Mouse (Mus musculus): ENCODE measurements around the gene Nfkb2. TPM values are rescaled to one million over a fixed set of nuclear protein-coding genes. Genes with fewer than 3 reads are reported as not detected.
A peak's percentile ranks its signal among the peaks of the same experiment; 100 is the strongest.

Gene Nfkb2
- polyA plus RNA-seq, 1 experiment from 2014 or later: 8.9 TPM

- H3K36me3 ChIP-seq (ENCODE audit: control insufficient read depth, insufficient read depth, low read length): no peaks in the 10 kb centered on the region
- no peaks in the 10 kb centered on the region for H3K27me3 ChIP-seq (ENCODE audit: control insufficient read depth, insufficient read depth, low read length)
- H3K4me3 ChIP-seq (ENCODE audit: low read length): no peak overlapping the region
- ATAC-seq (ENCODE audit: low FRiP score, low TSS enrichment): no peak
- H3K4me2 ChIP-seq (replicated peaks; ENCODE audit: low read depth, low read length): no peak overlapping the region
- H3K4me1 ChIP-seq (ENCODE audit: control insufficient read depth, insufficient read depth, low read length): peaks cover 9% of the 10 kb centered on the region; the same call in 1 of the 2 replicates
- H3K9ac ChIP-seq (ENCODE audit: low read depth, low read length): no peak overlapping the region
- WGBS: 100% methylated on average over 1 of the region's 1 CpGs
- H3K27ac ChIP-seq (ENCODE audit: low read depth, low read length): no peak overlapping the region
- no peaks in the 10 kb centered on the region for H3K9me3 ChIP-seq (ENCODE audit: control insufficient read depth, low read length)
These were observed 43.0 kb downstream of the Nfkb2 start for GRCm38 (mm10) chr19:46347146-46347545.

- 0 out of 2 replicates have a peak, but pooled peaks have one; percentile 4 for ATAC-seq (ENCODE audit: low FRiP score, low TSS enrichment)
- 30% methylated on average over 14 of the region's 14 CpGs for WGBS
- Histone ChIP-seq H3K27me3 (ENCODE audit: control insufficient read depth, insufficient read depth, low read length) (no peaks in the 10 kb centered on the region), H3K4me3 (ENCODE audit: low read length) (peak overlapping the region; percentile 69), H3K4me2 (replicated peaks; ENCODE audit: low read depth, low read length) (peak overlapping the region; percentile 96), H3K9me3 (ENCODE audit: control insufficient read depth, low read length) (no peaks in the 10 kb centered on the region), H3K9ac (ENCODE audit: low read depth, low read length) (peak overlapping the region; percentile 84), H3K36me3 (ENCODE audit: control insufficient read depth, insufficient read depth, low read length) (no peaks in the 10 kb centered on the region), H3K27ac (ENCODE audit: low read depth, low read length) (peak overlapping the region; percentile 74; the same call in 1 of the 2 replicates), H3K4me1 (ENCODE audit: control insufficient read depth, insufficient read depth, low read length) (peaks cover 9% of the 10 kb centered on the region; the same call in 1 of the 2 replicates)
These were observed 44.0 kb downstream of the Nfkb2 start for GRCm38 (mm10) chr19:46347936-46348668.

- under 1% methylated on average over 76 of the region's 78 CpGs for WGBS
- Histone ChIP-seq H3K4me1 (ENCODE audit: control insufficient read depth, insufficient read depth, low read length) (peaks cover 9% of the 10 kb centered on the region; the same call in 1 of the 2 replicates), H3K9ac (ENCODE audit: low read depth, low read length) (peak overlapping the region; percentile 84), H3K27ac (ENCODE audit: low read depth, low read length) (peak overlapping the region; percentile 74), H3K9me3 (ENCODE audit: control insufficient read depth, low read length) (no peaks in the 10 kb centered on the region), H3K4me2 (replicated peaks; ENCODE audit: low read depth, low read length) (peak overlapping the region; percentile 96), H3K4me3 (ENCODE audit: low read length) (peak overlapping the region; percentile 69), H3K27me3 (ENCODE audit: control insufficient read depth, insufficient read depth, low read length) (no peaks in the 10 kb centered on the region), H3K36me3 (ENCODE audit: control insufficient read depth, insufficient read depth, low read length) (no peaks in the 10 kb centered on the region)
- peak; percentile 85 for ATAC-seq (ENCODE audit: low FRiP score, low TSS enrichment)
These were observed 44.8 kb downstream of the Nfkb2 start for GRCm38 (mm10) chr19:46348761-46349458.

GRCm38 (mm10) chr19:46349550-46349949 lies 45.4 kb downstream of the Nfkb2 start:
- Histone ChIP-seq H3K4me1 (ENCODE audit: control insufficient read depth, insufficient read depth, low read length) (peaks cover 9% of the 10 kb centered on the region; the same call in 1 of the 2 replicates), H3K27ac (ENCODE audit: low read depth, low read length) (no peak overlapping the region), H3K36me3 (ENCODE audit: control insufficient read depth, insufficient read depth, low read length) (no peaks in the 10 kb centered on the region), H3K9me3 (ENCODE audit: control insufficient read depth, low read length) (no peaks in the 10 kb centered on the region), H3K4me3 (ENCODE audit: low read length) (peak overlapping the region; percentile 69), H3K9ac (ENCODE audit: low read depth, low read length) (peak overlapping the region; percentile 84), H3K27me3 (ENCODE audit: control insufficient read depth, insufficient read depth, low read length) (no peaks in the 10 kb centered on the region), H3K4me2 (replicated peaks; ENCODE audit: low read depth, low read length) (peak overlapping the region; percentile 96)
- ATAC-seq (ENCODE audit: low FRiP score, low TSS enrichment): peak; percentile 25; the same call in 1 of the 2 replicates
- WGBS: 23% methylated on average over 6 of the region's 6 CpGs

- Histone ChIP-seq H3K27ac (ENCODE audit: low read depth, low read length) (peak within 1 kb of the TSS; percentile 74), H3K4me3 (ENCODE audit: low read length) (peak within 1 kb of the TSS; percentile 69), H3K4me2 (replicated peaks; ENCODE audit: low read depth, low read length) (peak within 1 kb of the TSS; percentile 96), H3K36me3 (ENCODE audit: control insufficient read depth, insufficient read depth, low read length) (no peaks in the 10 kb centered on the region), H3K9ac (ENCODE audit: low read depth, low read length) (peak within 1 kb of the TSS; percentile 84), H3K4me1 (ENCODE audit: control insufficient read depth, insufficient read depth, low read length) (peaks cover 9% of the 10 kb centered on the region; the same call in 1 of the 2 replicates), H3K27me3 (ENCODE audit: control insufficient read depth, insufficient read depth, low read length) (no peaks in the 10 kb centered on the region), H3K9me3 (ENCODE audit: control insufficient read depth, low read length) (no peaks in the 10 kb centered on the region)
- WGBS: 63% methylated on average over 10 of the region's 10 CpGs
- ATAC-seq (ENCODE audit: low FRiP score, low TSS enrichment): no peak
These were observed 46.2 kb downstream of the Nfkb2 start, which contains the start of gene 2310034G01Rik for GRCm38 (mm10) chr19:46350168-46350932. Gene 2310034G01Rik (minus strand): TSS chr19:46350302.

- Histone ChIP-seq H3K4me1 (ENCODE audit: control insufficient read depth, insufficient read depth, low read length) (peaks cover 12% of the 10 kb centered on the region), H3K9me3 (ENCODE audit: control insufficient read depth, low read length) (peaks cover 3% of the 10 kb centered on the region; the same call in 1 of the 2 replicates), H3K9ac (ENCODE audit: low read depth, low read length) (peak overlapping the region; percentile 61), H3K36me3 (ENCODE audit: control insufficient read depth, insufficient read depth, low read length) (no peaks in the 10 kb centered on the region), H3K27ac (ENCODE audit: low read depth, low read length) (no peak overlapping the region), H3K27me3 (ENCODE audit: control insufficient read depth, insufficient read depth, low read length) (peaks cover 5% of the 10 kb centered on the region; the same call in 1 of the 2 replicates), H3K4me3 (ENCODE audit: low read length) (peak overlapping the region; percentile 61), H3K4me2 (replicated peaks; ENCODE audit: low read depth, low read length) (peak overlapping the region; percentile 88)
- ATAC-seq (ENCODE audit: low FRiP score, low TSS enrichment): peak; percentile 85
- under 1% methylated on average over 29 of the region's 29 CpGs for WGBS
These were observed 52.6 kb downstream of the Nfkb2 start for GRCm38 (mm10) chr19:46356701-46357138.

- H3K4me2 ChIP-seq (replicated peaks; ENCODE audit: low read depth, low read length): peak overlapping the region; percentile 88
- ATAC-seq (ENCODE audit: low FRiP score, low TSS enrichment): no peak
- peaks cover 12% of the 10 kb centered on the region for H3K4me1 ChIP-seq (ENCODE audit: control insufficient read depth, insufficient read depth, low read length)
- H3K9ac ChIP-seq (ENCODE audit: low read depth, low read length): peak overlapping the region; percentile 61; the same call in 1 of the 2 replicates
- peak overlapping the region; percentile 61 for H3K4me3 ChIP-seq (ENCODE audit: low read length)
- peaks cover 5% of the 10 kb centered on the region; the same call in 1 of the 2 replicates for H3K27me3 ChIP-seq (ENCODE audit: control insufficient read depth, insufficient read depth, low read length)
- no peak overlapping the region for H3K27ac ChIP-seq (ENCODE audit: low read depth, low read length)
- H3K9me3 ChIP-seq (ENCODE audit: control insufficient read depth, low read length): peaks cover 3% of the 10 kb centered on the region; the same call in 1 of the 2 replicates
- WGBS: 13% methylated on average over 25 of the region's 25 CpGs
- H3K36me3 ChIP-seq (ENCODE audit: control insufficient read depth, insufficient read depth, low read length): no peaks in the 10 kb centered on the region
These were observed 53.5 kb downstream of the Nfkb2 start for GRCm38 (mm10) chr19:46357344-46358280.
